9 mouse cellular contexts compared by ENCODE assay signal in genomic region chr4:44199968-44200367, GRCm38 (mm10). TPM values are rescaled to one million over a fixed set of nuclear protein-coding genes. Genes with fewer than 3 reads are reported as not detected.
DNase-seq lines count a peak whose midpoint lies in the region; ATAC-seq and TF ChIP-seq lines count a peak whose summit lies in the region.
"Had no signal": no experiment of that assay in that cellular context is flagged by ENCODE, and none has a peak within 500 bp of the region (broad histone marks: within the 10 kb centered on the region; RNA-seq: fewer than 3 reads in every experiment).

No protein-coding gene starts in this region.

- TF ChIP-seq CTCF in gastrocnemius, adult 2 months (IDR thresholded peaks at IDR 0.05): peak; percentile 75
- TF ChIP-seq CTCF in midbrain, postnatal 0 days (IDR thresholded peaks at IDR 0.05): peak; percentile 82

- no peak overlapping the region for H3K4me2 ChIP-seq in midbrain, postnatal 0 days (ENCODE audit: low read depth, low read length, poor library complexity, severe bottlenecking)

- no peak overlapping the region for H3K27ac ChIP-seq in gastrocnemius, adult 2 months
- no peak overlapping the region for H3K27ac ChIP-seq in midbrain, postnatal 0 days (ENCODE audit: low read depth, low read length)
- no peak overlapping the region for H3K27ac ChIP-seq in midbrain, embryonic 10.5 days (replicated peaks)
- H3K27ac ChIP-seq: macrophage had no signal

- WGBS in midbrain, postnatal 0 days: 82% methylated on average over 1 of the region's 1 CpGs
- 81% methylated on average over 1 of the region's 1 CpGs for WGBS in midbrain, embryonic 10.5 days

- intact Hi-C loops in gastrocnemius, adult 2 months (cut with DNase I): loop anchor here (2.0 kb wide), 1 partner anchor 27 kb away; no protein-coding TSS in a partner anchor
- intact Hi-C loops in left cerebral cortex, postnatal 36 days (cut with DNase I): no loop called here

- H3K9ac ChIP-seq in midbrain, postnatal 0 days (replicated peaks; ENCODE audit: low read length, poor library complexity, severe bottlenecking): no peak overlapping the region

- peak; percentile 30 for DNase-seq in gastrocnemius, adult 2 months
- no peak for DNase-seq in gastrocnemius, adult 8-10 months (ENCODE audit: low spot score in 2 of 2)
- DNase-seq in midbrain, postnatal 0 days (ENCODE audit: low spot score): peak; percentile 59
- no peak for DNase-seq in midbrain, embryonic 10.5 days (ENCODE audit: low spot score)
- DNase-seq in c-Kit-positive CD71-negative TER-119-negative erythroid progenitor cells, embryonic 14.5 days (ENCODE audit: low read depth): peak; percentile 12
- DNase-seq in naive thymus-derived CD4-positive, alpha-beta T cell, adult 2 months (ENCODE audit: low read depth): peak; percentile 72
- no peak for DNase-seq in ovary, postnatal 14 days (ENCODE audit: low spot score)
- DNase-seq in left cerebral cortex, postnatal 36 days (ENCODE audit: low spot score in 2 of 2): no peak

- ATAC-seq in midbrain, postnatal 0 days (ENCODE audit: low FRiP score): no peak

- H3K27me3 ChIP-seq in midbrain, postnatal 0 days (ENCODE audit: insufficient read depth, low read length): no peaks in the 10 kb centered on the region
- H3K27me3 ChIP-seq in midbrain, embryonic 10.5 days (ENCODE audit: low read depth, poor library complexity, severe bottlenecking): no peaks in the 10 kb centered on the region

- no peaks in the 10 kb centered on the region for H3K36me3 ChIP-seq in midbrain, postnatal 0 days (ENCODE audit: insufficient read depth, low read length)
- H3K36me3 ChIP-seq in midbrain, embryonic 10.5 days: no peaks in the 10 kb centered on the region

- no peak overlapping the region for H3K4me3 ChIP-seq in gastrocnemius, adult 2 months
- H3K4me3 ChIP-seq in midbrain, postnatal 0 days (ENCODE audit: low read depth, low read length): no peak overlapping the region
- no peak overlapping the region for H3K4me3 ChIP-seq in midbrain, embryonic 10.5 days

- H3K9me3 ChIP-seq in midbrain, postnatal 0 days (ENCODE audit: low read length): no peaks in the 10 kb centered on the region
- no peaks in the 10 kb centered on the region for H3K9me3 ChIP-seq in midbrain, embryonic 10.5 days (replicated peaks)

- H3K4me1 ChIP-seq in midbrain, postnatal 0 days (ENCODE audit: insufficient read depth, low read length): no peaks in the 10 kb centered on the region
- H3K4me1 ChIP-seq in midbrain, embryonic 10.5 days: no peaks in the 10 kb centered on the region

RNA-seq across cellular contexts. Expression of gene Rnf38, which starts 33.6 kb away (rescaled TPM):
- total RNA-seq in gastrocnemius, adult 2 months (2021): 10 to 100 TPM; 12.3 to 15.9 TPM
- 10 to 100 TPM; 10.5 to 12.9 (median 11.5) TPM for total RNA-seq in gastrocnemius, adult 8-10 months (2022)
- total RNA-seq in midbrain, postnatal 0 days (2014; rRNA removed): 79.7 and 89.5 TPM in 2 replicates
- 17.3 and 18.6 TPM in 2 replicates for polyA plus RNA-seq in midbrain, postnatal 0 days (2015; fragmentation: Nextera tagmentation; extraction: Ambion mirVana)
- 29.0 and 38.6 TPM in 2 replicates for polyA plus RNA-seq in midbrain, embryonic 10.5 days (2016; fragmentation: Nextera tagmentation; extraction: Ambion mirVana)
- total RNA-seq in left cerebral cortex, postnatal 36 days (2021): 10 to 100 TPM; 62.2 to 64.8 TPM

Comparison
In these comparisons a context has a peak if more than half of its experiments do, and no peak if none do; other contexts are left out.
1. DNase-seq: peak in gastrocnemius, adult 2 months (single experiment), midbrain, postnatal 0 days (single experiment), c-Kit-positive CD71-negative TER-119-negative erythroid progenitor cells, embryonic 14.5 days (single experiment) and naive thymus-derived CD4-positive, alpha-beta T cell, adult 2 months (single experiment); none in gastrocnemius, adult 8-10 months (0 of 2), midbrain, embryonic 10.5 days (single experiment), ovary, postnatal 14 days (single experiment) and left cerebral cortex, postnatal 36 days (0 of 2).